Mouse (Mus musculus) gastrocnemius, postnatal 14 days (tissue): Measurements from ENCODE around the gene Ereg. TPM values are rescaled to one million over a fixed set of nuclear protein-coding genes. Genes with fewer than 3 reads are reported as not detected.

Experiments
- DNase-seq: peaks from one replicate; pipeline ENCODE4 v3.0.0; 2021; ENCODE audit warnings: mixed read lengths
- intact Hi-C: fragments of 180-260 bp; cut with DNase I; formaldehyde crosslinking; loops from one replicate; pipeline ENCODE4 v1.15.1; 2025; ENCODE audit warnings: low total_unique reads
- total RNA-seq, 2 experiments: library from RNA; stranded (reverse); gene quantifications; 2 replicates each; pipeline ENCODE4 v1.2.3; 2021

Gene Ereg
- total RNA-seq, 2 experiments from 2014 or later = not detected

- intact Hi-C loops = no loop called here
- no peak for DNase-seq
These were observed 31.8 kb downstream of the Ereg start for GRCm38 (mm10) chr5:91106248-91106647.

GRCm38 (mm10) chr5:91110023-91110670 is 35.7 kb downstream of the Ereg start:
- DNase-seq = no peak
- intact Hi-C loops = no loop called here

GRCm38 (mm10) chr5:91111019-91111418 is 36.6 kb downstream of the Ereg start:
- peak; percentile 6 for DNase-seq
- intact Hi-C loops = no loop called here

GRCm38 (mm10) chr5:91113967-91114366 is 39.5 kb downstream of the Ereg start:
- intact Hi-C loops = no loop called here
- DNase-seq = no peak

- intact Hi-C loops = no loop called here
- DNase-seq = no peak
These were observed 40.2 kb downstream of the Ereg start for GRCm38 (mm10) chr5:91114574-91114973.

- intact Hi-C loops = no loop called here
- no peak for DNase-seq
These were observed 44.2 kb downstream of the Ereg start for GRCm38 (mm10) chr5:91118618-91119017.

- intact Hi-C loops = no loop called here
- DNase-seq = no peak
These were observed 49.0 kb downstream of the Ereg start for GRCm38 (mm10) chr5:91123404-91123803.

- intact Hi-C loops = no loop called here
- no peak for DNase-seq
These were observed 49.7 kb downstream of the Ereg start for GRCm38 (mm10) chr5:91124140-91124539.

- no peak for DNase-seq
- intact Hi-C loops = no loop called here
These were observed 52.2 kb downstream of the Ereg start for GRCm38 (mm10) chr5:91126623-91127022.

- DNase-seq = no peak
- intact Hi-C loops = no loop called here
These were observed 60.5 kb downstream of the Ereg start for GRCm38 (mm10) chr5:91134961-91135360.

- DNase-seq = no peak
- intact Hi-C loops = no loop called here
These were observed 64.5 kb downstream of the Ereg start for GRCm38 (mm10) chr5:91138970-91139369.

GRCm38 (mm10) chr5:91139446-91139873 is 65.0 kb downstream of the Ereg start, which contains the start of gene Areg:
Gene Areg (plus strand): TSS chr5:91139599.
- DNase-seq = peak; percentile 41
- intact Hi-C loops = no loop called here

GRCm38 (mm10) chr5:91140896-91141448 is 66.5 kb downstream of the Ereg start:
- intact Hi-C loops = no loop called here
- no peak for DNase-seq

Other genes starting within 250 kb of the Ereg start
- under 1 TPM in 1 of 2 experiments, not detected in 1; 0.11 TPM for gene Cxcl1, start 183.4 kb upstream of the Ereg start, total RNA-seq
- not detected for gene Cxcl2, start 170.8 kb upstream of the Ereg start, total RNA-seq
- gene Mthfd2l, start 143.5 kb upstream of the Ereg start, total RNA-seq = 10 to 100 TPM in 1 of 2 experiments, 1 to 10 TPM in 1; 8.2 to 10.1 TPM
- under 1 TPM; 0.27 to 0.41 TPM for gene Epgn, start 47.2 kb upstream of the Ereg start, total RNA-seq
- not detected for gene Areg, start 65.0 kb downstream of the Ereg start, total RNA-seq